8 mouse cellular contexts compared by ENCODE assay signal in genomic region chr4:133631071-133631768, GRCm38 (mm10). TPM values are rescaled to one million over a fixed set of nuclear protein-coding genes. Genes with fewer than 3 reads are reported as not detected.
DNase-seq lines count a peak whose midpoint lies in the region; ATAC-seq and TF ChIP-seq lines count a peak whose summit lies in the region.

No protein-coding gene starts in this region.

- H3K27ac ChIP-seq in brown adipose tissue, adult 24 weeks (replicated peaks; ENCODE audit: low read depth, low read length): peak overlapping the region; percentile 84
- H3K27ac ChIP-seq in lung, embryonic 14.5 days (ENCODE audit: low read depth): no peak overlapping the region
- H3K27ac ChIP-seq in stomach, embryonic 16.5 days (ENCODE audit: low read length): no peak overlapping the region

- H3K9ac ChIP-seq in lung, embryonic 14.5 days: 0 out of 2 replicates have a peak overlapping the region, but pooled peaks have one; percentile 14
- peak overlapping the region; percentile 97 for H3K9ac ChIP-seq in stomach, embryonic 16.5 days (ENCODE audit: low read length)

- peak; percentile 44 for DNase-seq in cerebellum, adult 9-11 months
- no peak for DNase-seq in cerebellum, adult 8-10 months
- DNase-seq in lung, embryonic 14.5 days: no peak
- DNase-seq in retina, embryonic 14.5 days (ENCODE audit: low spot score): no peak
- DNase-seq in ovary, postnatal 36 days (ENCODE audit: low spot score): no peak

- peaks cover 24% of the 10 kb centered on the region for H3K4me1 ChIP-seq in brown adipose tissue, adult 24 weeks (ENCODE audit: control insufficient read depth, insufficient read depth, insufficient read length, low read length)
- 0 out of 2 replicates have a peak, but pooled peaks cover 2% of the 10 kb centered on the region for H3K4me1 ChIP-seq in lung, embryonic 14.5 days (ENCODE audit: insufficient read depth)
- peaks cover 17% of the 10 kb centered on the region for H3K4me1 ChIP-seq in stomach, embryonic 16.5 days (ENCODE audit: control insufficient read depth, insufficient read depth, low read length)

- no peaks in the 10 kb centered on the region for H3K27me3 ChIP-seq in lung, embryonic 14.5 days (ENCODE audit: insufficient read depth, low read length)
- H3K27me3 ChIP-seq in stomach, embryonic 16.5 days (ENCODE audit: control insufficient read depth, insufficient read depth, low read length): no peaks in the 10 kb centered on the region

- peak overlapping the region; percentile 87 for H3K4me3 ChIP-seq in brown adipose tissue, adult 24 weeks (ENCODE audit: insufficient read depth, low read depth, low read length)
- 0 out of 2 replicates have a peak overlapping the region, but pooled peaks have one; percentile 79 for H3K4me3 ChIP-seq in lung, embryonic 14.5 days (ENCODE audit: low read depth, low read length)
- H3K4me3 ChIP-seq in stomach, embryonic 16.5 days (replicated peaks; ENCODE audit: low read length): 0 out of 2 replicates have a peak overlapping the region, but pooled peaks have one; percentile 79

- WGBS in lung, embryonic 14.5 days: 80% methylated on average over 14 of the region's 14 CpGs
- WGBS in stomach, embryonic 16.5 days: 75% methylated on average over 14 of the region's 14 CpGs

- H3K36me3 ChIP-seq in lung, embryonic 14.5 days (ENCODE audit: insufficient read depth): peaks cover 6% of the 10 kb centered on the region
- H3K36me3 ChIP-seq in stomach, embryonic 16.5 days (ENCODE audit: control insufficient read depth, insufficient read depth, low read length): no peaks in the 10 kb centered on the region

- ATAC-seq in inflammation-experienced regulatory T-cells, adult 6 months: peak; percentile 24
- no peak for ATAC-seq in lung, embryonic 14.5 days (ENCODE audit: insufficient read depth)
- no peak for ATAC-seq in stomach, embryonic 16.5 days (ENCODE audit: insufficient read depth, low FRiP score)

- H3K4me2 ChIP-seq in lung, embryonic 14.5 days: peak overlapping the region; percentile 92
- H3K4me2 ChIP-seq in stomach, embryonic 16.5 days (ENCODE audit: low read depth, low read length): 0 out of 2 replicates have a peak overlapping the region, but pooled peaks have one; percentile 98

- no peaks in the 10 kb centered on the region for H3K9me3 ChIP-seq in lung, embryonic 14.5 days (ENCODE audit: low read depth, low read length)
- no peaks in the 10 kb centered on the region for H3K9me3 ChIP-seq in stomach, embryonic 16.5 days (replicated peaks; ENCODE audit: control insufficient read depth, low read length)

- TF ChIP-seq CTCF in lung, embryonic 14.5 days (IDR thresholded peaks at IDR 0.05; ENCODE audit: low read depth): no peak

RNA-seq across cellular contexts. Expression of gene Zdhhc18, which starts 18.7 kb away (rescaled TPM):
- 9.4 and 10.6 TPM in 2 replicates for polyA plus RNA-seq in brown adipose tissue, adult 24 weeks (2012; ENCODE audit: insufficient read depth, insufficient read length, missing spikeins)
- polyA plus RNA-seq in inflammation-experienced regulatory T-cells, adult 6 months (2017; shearing (Covaris generic)): 10 to 100 TPM; 22.8 to 25.9 (median 23.1) TPM
- 5.5 and 9.9 TPM in 2 replicates for polyA plus RNA-seq in lung, embryonic 14.5 days (2014; fragmentation: Nextera tagmentation; extraction: Ambion mirVana)
- 2.0 and 3.4 TPM in 2 replicates for polyA plus RNA-seq in stomach, embryonic 16.5 days (2015; fragmentation: Nextera tagmentation; extraction: Ambion mirVana)

RNA-seq across cellular contexts. Expression of gene Sfn, which starts 29.3 kb away (rescaled TPM):
- 1.2 and 1.3 TPM in 2 replicates for polyA plus RNA-seq in brown adipose tissue, adult 24 weeks (2012; ENCODE audit: insufficient read depth, insufficient read length, missing spikeins)
- 10 to 100 TPM; 10.9 to 18.2 (median 12.9) TPM for polyA plus RNA-seq in inflammation-experienced regulatory T-cells, adult 6 months (2017; shearing (Covaris generic))
- 10.4 and 10.6 TPM in 2 replicates for polyA plus RNA-seq in lung, embryonic 14.5 days (2014; fragmentation: Nextera tagmentation; extraction: Ambion mirVana)
- 339 and 468 TPM in 2 replicates for polyA plus RNA-seq in stomach, embryonic 16.5 days (2015; fragmentation: Nextera tagmentation; extraction: Ambion mirVana)

RNA-seq across cellular contexts. Expression of gene Pigv, which starts 41.2 kb away (rescaled TPM):
- polyA plus RNA-seq in brown adipose tissue, adult 24 weeks (2012; ENCODE audit: insufficient read depth, insufficient read length, missing spikeins): 4.6 and 5.9 TPM in 2 replicates
- 10 to 100 TPM; 10.3 to 13.8 (median 11.3) TPM for polyA plus RNA-seq in inflammation-experienced regulatory T-cells, adult 6 months (2017; shearing (Covaris generic))
- 13.9 and 14.5 TPM in 2 replicates for polyA plus RNA-seq in lung, embryonic 14.5 days (2014; fragmentation: Nextera tagmentation; extraction: Ambion mirVana)
- 17.9 and 20.1 TPM in 2 replicates for polyA plus RNA-seq in stomach, embryonic 16.5 days (2015; fragmentation: Nextera tagmentation; extraction: Ambion mirVana)

RNA-seq across cellular contexts. Expression of gene Gpn2, which starts 47.1 kb away (rescaled TPM):
- 8.1 TPM in 2 replicates for polyA plus RNA-seq in brown adipose tissue, adult 24 weeks (2012; ENCODE audit: insufficient read depth, insufficient read length, missing spikeins)
- 1 to 10 TPM; 6.1 to 6.7 (median 6.4) TPM for polyA plus RNA-seq in inflammation-experienced regulatory T-cells, adult 6 months (2017; shearing (Covaris generic))
- 21.1 and 23.7 TPM in 2 replicates for polyA plus RNA-seq in lung, embryonic 14.5 days (2014; fragmentation: Nextera tagmentation; extraction: Ambion mirVana)
- polyA plus RNA-seq in stomach, embryonic 16.5 days (2015; fragmentation: Nextera tagmentation; extraction: Ambion mirVana): 13.8 and 14.3 TPM in 2 replicates

RNA-seq across cellular contexts. Expression of gene Gpatch3, which starts 56.7 kb away (rescaled TPM):
- 0.96 and 1.5 TPM in 2 replicates for polyA plus RNA-seq in brown adipose tissue, adult 24 weeks (2012; ENCODE audit: insufficient read depth, insufficient read length, missing spikeins)
- polyA plus RNA-seq in inflammation-experienced regulatory T-cells, adult 6 months (2017; shearing (Covaris generic)): 1 to 10 TPM in 2 of 3 experiments, under 1 TPM in 1; 0.94 to 1.6 (median 1.1) TPM
- polyA plus RNA-seq in lung, embryonic 14.5 days (2014; fragmentation: Nextera tagmentation; extraction: Ambion mirVana): 8.0 and 8.7 TPM in 2 replicates
- 3.9 and 4.2 TPM in 2 replicates for polyA plus RNA-seq in stomach, embryonic 16.5 days (2015; fragmentation: Nextera tagmentation; extraction: Ambion mirVana)

Comparison
In these comparisons a context has a peak if more than half of its experiments do, and no peak if none do; other contexts are left out.
1. RNA of gene Sfn, which starts 29.3 kb away (polyA plus RNA-seq): 339 to 468 TPM in stomach, embryonic 16.5 days; 10.9 to 18.2 TPM in inflammation-experienced regulatory T-cells, adult 6 months, 10.4 to 10.6 TPM in lung, embryonic 14.5 days and 1.2 to 1.3 TPM in brown adipose tissue, adult 24 weeks; every median in the first group is over 10 times any median in the second.
2. Peak in every context shown above with its lines, with median percentiles within 50 percentile points of each other: H3K4me3 ChIP-seq.